Mouse (Mus musculus) embryonic facial prominence, embryonic 15.5 days (tissue): ENCODE measurements around the gene Vmn1r218. TPM values are rescaled to one million over a fixed set of nuclear protein-coding genes. Genes with fewer than 3 reads are reported as not detected.

Experiments
- polyA plus RNA-seq: library from polyadenylated mRNA; unstranded; fragments of >200 nt; fragmentation: Nextera tagmentation; extraction: Ambion mirVana; gene quantifications from 2 replicates; pipeline ENCODE4 v1.2.1, GENCODE M21; 2015

Gene Vmn1r218
- polyA plus RNA-seq, 1 experiment from 2014 or later: 0.01 TPM

Other genes starting within 250 kb of the Vmn1r218 start
- gene Vmn1r212, start 248.9 kb upstream of the Vmn1r218 start, polyA plus RNA-seq: not detected in 2 replicates
- gene Vmn1r213, start 125.5 kb upstream of the Vmn1r218 start, polyA plus RNA-seq: not detected in 2 replicates
- gene Vmn1r214, start 102.7 kb upstream of the Vmn1r218 start, polyA plus RNA-seq: not detected in 2 replicates
- gene Vmn1r215, start 65.1 kb upstream of the Vmn1r218 start, polyA plus RNA-seq: not detected in 2 replicates
- not detected in 2 replicates for gene Vmn1r217, start 14.9 kb upstream of the Vmn1r218 start, polyA plus RNA-seq
- not detected in 2 replicates for gene Vmn1r219, start 26.2 kb downstream of the Vmn1r218 start, polyA plus RNA-seq
- gene Vmn1r220, start 54.8 kb downstream of the Vmn1r218 start, polyA plus RNA-seq: 0.18 TPM in 1 of 2 replicates, not detected in the other
- gene Vmn1r221, start 81.0 kb downstream of the Vmn1r218 start, polyA plus RNA-seq: not detected in 2 replicates
- gene Vmn1r222, start 102.8 kb downstream of the Vmn1r218 start, polyA plus RNA-seq: not detected in 2 replicates
- not detected in 2 replicates for gene Vmn1r223, start 114.0 kb downstream of the Vmn1r218 start, polyA plus RNA-seq
- gene Zfp322a, start 236.1 kb downstream of the Vmn1r218 start, polyA plus RNA-seq: 38.5 and 43.1 TPM in 2 replicates